Mouse (Mus musculus) hindbrain, embryonic 12.5 days (tissue): ENCODE data around the gene Prss23. TPM values are rescaled to one million over a fixed set of nuclear protein-coding genes. Genes with fewer than 3 reads are reported as not detected.

Experiments used
- polyA plus RNA-seq: library from polyadenylated mRNA; unstranded; fragments of >200 nt; fragmentation: Nextera tagmentation; extraction: Ambion mirVana; gene quantifications from 2 replicates; pipeline ENCODE4 v1.2.1, GENCODE M21; 2016

Gene Prss23
- polyA plus RNA-seq, 1 experiment from 2014 or later, result 24.0 TPM

Other genes with a start within 250 kb of the Prss23 start
- gene Tmem135, start 123.0 kb downstream of the Prss23 start, polyA plus RNA-seq, result 21.9 and 22.8 TPM in 2 replicates
- 4.6 and 5.9 TPM in 2 replicates for gene Fzd4, start 122.8 kb downstream of the Prss23 start, polyA plus RNA-seq
- gene Me3, start 105.2 kb upstream of the Prss23 start, polyA plus RNA-seq, result 1.2 and 1.3 TPM in 2 replicates